Mouse (Mus musculus) G1E-ER4 (cell line): ENCODE measurements around the gene Bend6. TPM values are rescaled to one million over a fixed set of nuclear protein-coding genes. Genes with fewer than 3 reads are reported as not detected.

ENCODE experiments used
- GATA1 ChIP-seq: IDR thresholded peaks from one replicate; pipeline ENCODE4 v1.8.0; 2012; ENCODE audit warnings: low read length, inconsistent platforms
- polyA plus RNA-seq: library from polyadenylated mRNA; stranded (reverse); fragments of >175 nt; gene quantifications from 2 replicates; pipeline ENCODE4 v1.2.3, GENCODE M21; 2012

Gene Bend6
- polyA plus RNA-seq, 1 experiment = not detected

DNA sequence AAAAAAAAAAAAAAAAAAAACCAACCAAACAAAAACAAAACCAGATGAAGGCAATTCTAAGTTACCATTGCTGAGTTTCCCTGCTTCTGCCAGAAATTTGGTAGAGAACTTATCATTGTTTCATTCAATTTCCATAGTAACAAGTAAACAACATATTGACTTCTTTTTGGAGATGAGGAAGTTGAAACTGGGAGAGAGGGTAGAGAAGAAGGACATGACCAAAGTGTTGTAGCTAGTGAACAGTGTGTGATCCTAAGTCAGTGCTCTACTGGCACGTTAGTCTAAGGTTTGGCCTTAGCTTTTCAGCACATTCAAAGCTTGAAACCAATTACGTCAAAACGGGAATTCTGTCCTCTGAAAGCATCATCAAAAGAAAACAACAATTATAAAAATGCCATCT lies 31.2 kb downstream of the Bend6 start:
- no peak for TF ChIP-seq GATA1

- no peak for TF ChIP-seq GATA1
These were observed 31.9 kb downstream of the Bend6 start for GRCm38 (mm10) chr1:33875691-33876090.

GRCm38 (mm10) chr1:33873561-33873960 lies 34.1 kb downstream of the Bend6 start:
- no peak for TF ChIP-seq GATA1

DNA sequence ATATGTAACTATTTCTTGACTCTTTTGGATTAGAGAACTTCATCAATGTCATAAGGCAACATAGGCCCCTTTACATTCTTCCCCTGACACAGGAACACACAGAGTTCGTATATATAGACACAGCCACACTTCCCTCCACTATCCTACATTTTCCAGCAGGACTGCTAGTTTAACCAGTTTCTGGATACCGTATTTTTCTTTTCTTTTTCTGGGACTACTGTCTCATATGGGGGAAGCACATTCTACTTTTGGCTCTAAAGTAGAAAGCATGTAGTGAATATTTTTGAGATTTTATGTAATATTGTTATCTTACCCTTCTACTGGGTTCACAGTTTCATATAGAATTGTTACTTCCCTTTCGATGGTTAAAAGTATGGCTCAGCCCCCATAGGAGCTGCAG lies 38.2 kb downstream of the Bend6 start:
- TF ChIP-seq GATA1 = no peak

DNA sequence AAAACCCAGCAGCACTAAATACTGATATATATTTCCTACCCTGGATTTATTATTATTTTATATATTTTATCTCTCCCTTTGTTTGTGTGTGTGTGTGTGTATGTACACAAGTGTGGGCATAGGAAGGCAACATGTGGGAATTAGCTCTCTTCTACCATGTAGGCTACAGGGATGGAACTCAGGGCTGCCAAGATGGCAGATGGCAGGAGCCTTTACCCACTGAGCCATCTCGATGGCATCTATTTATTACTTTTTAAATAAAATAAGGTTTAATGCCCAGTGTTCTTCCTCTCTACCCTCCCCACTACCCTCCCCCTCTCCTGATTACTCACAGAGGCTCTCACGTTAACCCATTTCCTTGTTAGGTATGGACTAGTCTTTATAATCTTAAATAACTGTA lies 38.6 kb downstream of the Bend6 start:
- TF ChIP-seq GATA1 = no peak

DNA sequence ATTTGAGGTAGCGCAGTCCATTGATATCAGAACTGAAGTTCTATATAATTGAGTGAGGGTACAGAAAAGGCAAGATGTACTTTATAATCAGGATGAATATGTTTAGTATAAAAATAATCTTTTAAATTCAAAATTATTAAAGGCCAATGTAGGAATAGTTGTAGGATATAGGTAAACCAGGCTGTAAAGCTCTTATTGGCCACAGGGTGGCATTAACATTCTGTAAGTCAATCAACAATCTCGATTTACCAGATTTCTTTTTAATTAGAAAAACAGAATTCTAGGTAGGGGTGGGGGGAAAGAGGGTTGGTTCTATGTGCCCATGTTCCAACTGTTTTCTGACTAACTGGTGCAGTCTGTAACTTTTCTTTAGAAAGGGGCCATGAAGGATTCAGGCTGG lies 60.8 kb downstream of the Bend6 start:
- TF ChIP-seq GATA1 = no peak

DNA sequence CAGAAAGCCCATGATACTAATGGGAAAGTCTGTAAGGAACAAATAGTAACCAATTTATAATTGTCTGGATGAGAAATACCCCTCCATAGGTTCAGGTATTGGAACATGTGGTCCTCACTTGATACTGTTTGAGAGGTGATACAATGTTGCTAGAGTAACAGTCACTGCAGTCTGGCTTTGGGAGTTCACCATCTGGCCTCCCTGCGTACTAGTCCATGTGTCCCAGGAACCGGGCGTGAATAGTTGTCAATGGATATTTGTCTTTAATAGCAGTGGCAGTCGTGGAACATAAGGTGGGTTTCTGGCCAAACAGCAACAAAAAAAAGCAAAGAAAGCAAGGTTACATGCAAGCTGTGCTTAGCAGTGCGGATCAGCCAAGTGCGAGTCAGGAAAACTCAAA lies 63.8 kb downstream of the Bend6 start:
- no peak for TF ChIP-seq GATA1

GRCm38 (mm10) chr1:33830586-33830985 lies 77.0 kb downstream of the Bend6 start:
- no peak for TF ChIP-seq GATA1

GRCm38 (mm10) chr1:33817931-33818330 lies 89.7 kb downstream of the Bend6 start:
- no peak for TF ChIP-seq GATA1

DNA sequence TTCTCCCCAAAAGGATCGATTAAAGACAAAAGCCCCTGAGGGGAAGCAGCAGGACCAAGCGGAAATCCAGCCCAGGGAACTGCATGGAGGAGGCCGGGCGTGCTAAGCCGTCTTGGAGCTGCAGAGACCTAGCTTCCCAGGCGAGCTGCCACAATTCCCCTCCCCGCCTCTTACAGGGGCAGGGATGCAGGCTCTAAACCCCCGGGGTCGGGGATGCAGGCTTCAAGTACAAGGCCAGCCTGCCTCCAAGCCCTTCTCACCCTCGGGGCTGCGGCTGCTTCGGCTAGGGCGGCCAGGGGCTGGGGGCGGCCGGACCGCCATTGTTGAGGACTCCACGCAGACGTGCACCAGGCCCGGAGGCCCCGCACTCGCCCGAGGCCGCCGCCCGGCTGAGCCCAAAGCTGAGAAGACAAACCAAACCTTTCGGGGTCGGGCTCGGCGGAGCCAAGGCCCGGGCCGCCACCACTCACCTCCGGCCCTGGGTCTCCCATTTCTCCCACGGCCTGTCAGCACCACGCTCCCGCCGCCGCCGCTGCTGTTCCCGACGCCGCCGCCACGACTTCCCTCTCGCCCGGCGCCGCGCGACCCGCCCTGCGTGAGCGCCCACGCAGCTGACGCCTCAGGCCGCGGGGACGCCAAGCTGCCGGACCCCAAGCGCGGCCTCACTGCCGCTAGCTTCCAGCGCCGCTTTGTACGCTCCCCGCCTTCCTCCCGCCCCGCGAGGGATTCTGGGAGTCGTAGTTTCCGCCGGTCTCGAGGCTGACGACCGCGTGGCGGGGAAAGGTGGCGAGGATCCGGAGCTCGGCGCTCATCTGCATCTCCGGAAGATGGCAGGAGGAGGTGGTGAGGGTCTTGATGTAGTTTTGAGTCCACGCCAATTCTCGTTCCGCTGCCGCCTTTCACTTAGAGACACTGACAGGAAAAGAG lies 93.5 kb downstream of the Bend6 start, which contains the start of gene Zfp451:
Gene Zfp451 (minus strand): TSS at position 728 of the 927 bp plus-strand sequence.
- no peak for TF ChIP-seq GATA1

GRCm38 (mm10) chr1:33813495-33813867 lies 94.1 kb downstream of the Bend6 start:
- TF ChIP-seq GATA1 = peak; percentile 58

- TF ChIP-seq GATA1 = no peak
These were observed 104.3 kb downstream of the Bend6 start for GRCm38 (mm10) chr1:33803323-33803722.

Other genes starting within 250 kb of the Bend6 start
- 5.5 and 13.7 TPM in 2 replicates for gene Prim2, start 238.0 kb downstream of the Bend6 start, polyA plus RNA-seq
- not detected in 2 replicates for gene Rab23, start 187.9 kb downstream of the Bend6 start, polyA plus RNA-seq
- 69.9 and 79.8 TPM in 2 replicates for gene Bag2, start 150.0 kb downstream of the Bend6 start, polyA plus RNA-seq
- 24.6 and 31.1 TPM in 2 replicates for gene Zfp451, start 93.2 kb downstream of the Bend6 start, polyA plus RNA-seq
- not detected in 2 replicates for gene Dst, start 409 bp upstream of the Bend6 start, polyA plus RNA-seq